Mouse (Mus musculus) forebrain, embryonic 12.5 days (tissue): ENCODE data around the gene 4933405L10Rik. TPM values are rescaled to one million over a fixed set of nuclear protein-coding genes. Genes with fewer than 3 reads are reported as not detected.

Source experiments
- ATAC-seq: fragments of 200-750 bp; cut with Nextera tagmentation; 2 replicates; pipeline ENCODE4 v1.8.0; 2017; ENCODE audit warnings: moderate TSS enrichment; ENCODE audit not compliant: low FRiP score
- H3K27ac ChIP-seq: fragments of 300-500 bp; sonication (generic); 2 replicates; pipeline ENCODE4 v1.5.1; 2016; ENCODE audit warnings: mild to moderate bottlenecking
- H3K27me3 ChIP-seq: fragments of 300-500 bp; sonication (generic); 2 replicates; pipeline ENCODE4 v1.6.1; 2016; ENCODE audit warnings: mild to moderate bottlenecking
- H3K36me3 ChIP-seq: fragments of 300-500 bp; sonication (generic); replicated peaks from 2 replicates; pipeline ENCODE4 v1.6.1; 2016; ENCODE audit warnings: mild to moderate bottlenecking
- H3K4me1 ChIP-seq: fragments of 300-500 bp; sonication (generic); 2 replicates; pipeline ENCODE4 v1.6.1; 2016
- H3K4me2 ChIP-seq: fragments of 300-500 bp; sonication (generic); 2 replicates; pipeline ENCODE4 v1.6.1; 2016; ENCODE audit warnings: mild to moderate bottlenecking, moderate library complexity
- H3K4me3 ChIP-seq: fragments of 300-500 bp; sonication (generic); replicated peaks from 2 replicates; pipeline ENCODE4 v1.5.1; 2016; ENCODE audit warnings: mild to moderate bottlenecking
- H3K9ac ChIP-seq: fragments of 300-500 bp; sonication (generic); 2 replicates; pipeline ENCODE4 v1.6.1; 2016; ENCODE audit warnings: mild to moderate bottlenecking
- H3K9me3 ChIP-seq: fragments of 300-500 bp; sonication (generic); 2 replicates; pipeline ENCODE4 v1.6.1; 2016
- WGBS: fragments of 180-500 bp; shearing (Covaris S2); methylation state at CpG from one replicate; pipeline ENCODE4 v1.1.7; 2016; 5-methylcytosine and 5-hydroxymethylcytosine counted together
- polyA plus RNA-seq: library from polyadenylated mRNA; unstranded; fragments of >200 nt; fragmentation: Nextera tagmentation; extraction: Ambion mirVana; gene quantifications from 2 replicates; pipeline ENCODE4 v1.2.1, GENCODE M21; 2016

Gene 4933405L10Rik
- polyA plus RNA-seq: 0.27 and 0.32 TPM in 2 replicates

GRCm38 (mm10) chr8:105707498-105708403, at the start of gene 4933405L10Rik, which contains the start of gene Enkd1:
TSS of gene 4933405L10Rik (plus strand) at chr8:105707655.
TSS of gene Enkd1 (minus strand) at chr8:105708210.
- Histone ChIP-seq H3K4me2 (peak within 1 kb of the TSS; percentile 82), H3K9ac (peak within 1 kb of the TSS; percentile 80), H3K36me3 (peaks cover 18% of the 10 kb centered on the region), H3K27ac (peak within 1 kb of the TSS; percentile 38; the same call in 1 of the 2 replicates), H3K9me3 (no peaks in the 10 kb centered on the region), H3K4me3 (peak within 1 kb of the TSS; percentile 68), H3K4me1 (peaks cover 22% of the 10 kb centered on the region), H3K27me3 (no peaks in the 10 kb centered on the region)
- peak; percentile 90 for ATAC-seq
- WGBS: under 1% methylated on average over 55 of the region's 55 CpGs

GRCm38 (mm10) chr8:105661167-105661566, 46.3 kb upstream of the 4933405L10Rik start:
- Histone ChIP-seq H3K9ac (no peak overlapping the region), H3K9me3 (no peaks in the 10 kb centered on the region), H3K4me2 (no peak overlapping the region), H3K4me1 (no peaks in the 10 kb centered on the region), H3K27ac (no peak overlapping the region), H3K36me3 (peaks cover 27% of the 10 kb centered on the region), H3K27me3 (no peaks in the 10 kb centered on the region), H3K4me3 (no peak overlapping the region)
- WGBS: 81% methylated on average over 3 of the region's 3 CpGs
- no peak for ATAC-seq

GRCm38 (mm10) chr8:105677891-105678290, 29.6 kb upstream of the 4933405L10Rik start:
- no peaks in the 10 kb centered on the region for H3K9me3 ChIP-seq
- H3K36me3 ChIP-seq: peaks cover 95% of the 10 kb centered on the region
- no peaks in the 10 kb centered on the region for H3K27me3 ChIP-seq
- H3K27ac ChIP-seq: no peak overlapping the region
- no peak overlapping the region for H3K4me2 ChIP-seq
- H3K9ac ChIP-seq: no peak overlapping the region
- ATAC-seq: no peak
- 85% methylated on average over 1 of the region's 1 CpGs for WGBS
- H3K4me3 ChIP-seq: no peak overlapping the region
- H3K4me1 ChIP-seq: no peaks in the 10 kb centered on the region

GRCm38 (mm10) chr8:105685325-105685724, 22.1 kb upstream of the 4933405L10Rik start:
- Histone ChIP-seq H3K4me2 (no peak overlapping the region), H3K36me3 (peaks cover 41% of the 10 kb centered on the region), H3K9me3 (no peaks in the 10 kb centered on the region), H3K9ac (no peak overlapping the region), H3K27me3 (no peaks in the 10 kb centered on the region), H3K4me3 (no peak overlapping the region), H3K4me1 (no peaks in the 10 kb centered on the region), H3K27ac (no peak overlapping the region)
- ATAC-seq: no peak
- 83% methylated on average over 7 of the region's 7 CpGs for WGBS

- ATAC-seq: no peak
- Histone ChIP-seq H3K9me3 (no peaks in the 10 kb centered on the region), H3K36me3 (peaks cover 35% of the 10 kb centered on the region), H3K4me1 (no peaks in the 10 kb centered on the region), H3K27me3 (no peaks in the 10 kb centered on the region), H3K27ac (no peak within 1 kb of the TSS), H3K9ac (no peak within 1 kb of the TSS), H3K4me3 (no peak within 1 kb of the TSS), H3K4me2 (peak within 1 kb of the TSS; percentile 13; the same call in 1 of the 2 replicates)
- 11% methylated on average over 26 of the region's 26 CpGs for WGBS
Measured at GRCm38 (mm10) chr8:105685796-105686308, 21.6 kb upstream of the 4933405L10Rik start, which contains the start of gene Carmil2. TSS of gene Carmil2 (plus strand) at chr8:105686274.

GRCm38 (mm10) chr8:105686551-105686950, 20.9 kb upstream of the 4933405L10Rik start:
- WGBS: 67% methylated on average over 6 of the region's 6 CpGs
- no peak overlapping the region for H3K27ac ChIP-seq

GRCm38 (mm10) chr8:105687512-105687911, 19.9 kb upstream of the 4933405L10Rik start:
- H3K4me2 ChIP-seq: no peak overlapping the region
- H3K4me1 ChIP-seq: no peaks in the 10 kb centered on the region
- H3K27me3 ChIP-seq: no peaks in the 10 kb centered on the region
- 62% methylated on average over 8 of the region's 8 CpGs for WGBS
- ATAC-seq: no peak
- H3K9ac ChIP-seq: no peak overlapping the region
- no peaks in the 10 kb centered on the region for H3K9me3 ChIP-seq
- no peak overlapping the region for H3K27ac ChIP-seq
- H3K4me3 ChIP-seq: no peak overlapping the region
- H3K36me3 ChIP-seq: peaks cover 19% of the 10 kb centered on the region

More at GRCm38 (mm10) chr8:105686551-105686950, 20.9 kb upstream of the 4933405L10Rik start:
- H3K4me3 ChIP-seq: no peak overlapping the region
- H3K4me1 ChIP-seq: no peaks in the 10 kb centered on the region
- H3K36me3 ChIP-seq: peaks cover 28% of the 10 kb centered on the region
- H3K9ac ChIP-seq: no peak overlapping the region
- no peaks in the 10 kb centered on the region for H3K9me3 ChIP-seq
- H3K4me2 ChIP-seq: no peak overlapping the region
- no peaks in the 10 kb centered on the region for H3K27me3 ChIP-seq
- no peak for ATAC-seq

GRCm38 (mm10) chr8:105688242-105688752, 19.2 kb upstream of the 4933405L10Rik start:
- H3K27me3 ChIP-seq: no peaks in the 10 kb centered on the region
- no peak overlapping the region for H3K9ac ChIP-seq
- WGBS: 78% methylated on average over 14 of the region's 14 CpGs
- no peaks in the 10 kb centered on the region for H3K9me3 ChIP-seq
- H3K36me3 ChIP-seq: peaks cover 11% of the 10 kb centered on the region
- H3K4me1 ChIP-seq: no peaks in the 10 kb centered on the region
- no peak overlapping the region for H3K4me3 ChIP-seq
- no peak overlapping the region for H3K4me2 ChIP-seq
- no peak for ATAC-seq
- no peak overlapping the region for H3K27ac ChIP-seq

- H3K27me3 ChIP-seq: peaks cover 3% of the 10 kb centered on the region
- no peaks in the 10 kb centered on the region for H3K9me3 ChIP-seq
- no peak overlapping the region for H3K4me2 ChIP-seq
- H3K4me1 ChIP-seq: peaks cover 8% of the 10 kb centered on the region
- no peak overlapping the region for H3K4me3 ChIP-seq
- H3K27ac ChIP-seq: no peak overlapping the region
- no peaks in the 10 kb centered on the region for H3K36me3 ChIP-seq
- no peak overlapping the region for H3K9ac ChIP-seq
- ATAC-seq: no peak
- WGBS: 65% methylated on average over 35 of the region's 35 CpGs
Measured at GRCm38 (mm10) chr8:105689256-105689982, 18.0 kb upstream of the 4933405L10Rik start.

GRCm38 (mm10) chr8:105689983-105690360, 17.5 kb upstream of the 4933405L10Rik start:
- peaks cover 14% of the 10 kb centered on the region for H3K4me1 ChIP-seq
- ATAC-seq: no peak
- H3K4me2 ChIP-seq: no peak overlapping the region
- 84% methylated on average over 9 of the region's 9 CpGs for WGBS
- H3K27me3 ChIP-seq: peaks cover 9% of the 10 kb centered on the region
- H3K9me3 ChIP-seq: no peaks in the 10 kb centered on the region
- H3K4me3 ChIP-seq: no peak overlapping the region
- H3K36me3 ChIP-seq: no peaks in the 10 kb centered on the region
- H3K9ac ChIP-seq: no peak overlapping the region
- H3K27ac ChIP-seq: no peak overlapping the region

GRCm38 (mm10) chr8:105690978-105691377, 16.5 kb upstream of the 4933405L10Rik start:
- 82% methylated on average over 14 of the region's 14 CpGs for WGBS

More at GRCm38 (mm10) chr8:105690978-105691377, 16.5 kb upstream of the 4933405L10Rik start:
- Histone ChIP-seq H3K4me2 (no peak overlapping the region), H3K36me3 (no peaks in the 10 kb centered on the region), H3K4me1 (peaks cover 19% of the 10 kb centered on the region), H3K9ac (no peak overlapping the region), H3K27ac (no peak overlapping the region), H3K27me3 (peaks cover 14% of the 10 kb centered on the region), H3K4me3 (no peak overlapping the region), H3K9me3 (no peaks in the 10 kb centered on the region)
- ATAC-seq: no peak
